Comparison of ENCODE assay signal across 11 mouse cellular contexts in the genomic region with DNA sequence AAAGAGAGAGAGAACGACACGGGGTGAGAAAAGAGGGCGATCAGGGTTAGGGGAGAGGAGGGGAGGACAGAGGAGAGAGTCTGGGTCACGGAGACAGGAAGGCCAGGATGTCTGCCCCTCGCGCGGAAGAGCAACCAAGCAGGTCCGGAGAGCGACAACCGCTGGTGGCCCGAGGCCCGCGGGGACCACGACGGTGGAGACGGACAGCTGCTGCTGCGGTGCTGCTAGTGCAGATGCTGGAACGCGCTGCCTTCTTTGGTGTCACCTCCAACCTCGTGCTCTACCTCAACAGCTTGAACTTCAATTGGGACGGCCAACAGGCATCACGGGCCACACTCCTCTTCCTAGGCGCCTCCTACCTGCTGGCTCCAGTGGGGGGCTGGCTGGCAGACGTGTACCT. TPM values are rescaled to one million over a fixed set of nuclear protein-coding genes. Genes with fewer than 3 reads are reported as not detected.
DNase-seq lines count a peak whose midpoint lies in the region; ATAC-seq and TF ChIP-seq lines count a peak whose summit lies in the region.
"Had no signal": no experiment of that assay in that cellular context is flagged by ENCODE, and none has a peak within 500 bp of the region (broad histone marks: within the 10 kb centered on the region; RNA-seq: fewer than 3 reads in every experiment).

No protein-coding gene starts in this region.

- TF ChIP-seq CTCF in intestine, postnatal 0 days (IDR thresholded peaks at IDR 0.05; ENCODE audit: low read depth) = no peak
- TF ChIP-seq CTCF in bone marrow macrophage, adult 2 months (IDR thresholded peaks at IDR 0.05; ENCODE audit: low read depth, low read length) = no peak

- no peak for ATAC-seq in intestine, embryonic 14.5 days (replicated peaks; ENCODE audit: low FRiP score, low TSS enrichment, low read depth)
- no peak for ATAC-seq in intestine, postnatal 0 days
- no peak for ATAC-seq in liver, embryonic 13.5 days (ENCODE audit: low read depth)

- no peak for TF ChIP-seq POLR2A in bone marrow macrophage, adult 2 months (IDR thresholded peaks at IDR 0.05; ENCODE audit: borderline replicate concordance, low read depth, low read length)

- H3K4me3 ChIP-seq in intestine, embryonic 14.5 days (ENCODE audit: low read depth, low read length) = no peak overlapping the region
- no peak overlapping the region for H3K4me3 ChIP-seq in intestine, postnatal 0 days (ENCODE audit: low read depth, low read length)
- peak overlapping the region; percentile 61 for H3K4me3 ChIP-seq in bone marrow macrophage, adult 2 months (ENCODE audit: insufficient read depth, low read length)
- H3K4me3 ChIP-seq in liver, embryonic 13.5 days (replicated peaks) = peak overlapping the region; percentile 16
- H3K4me3 ChIP-seq: forebrain, embryonic 12.5 days; lung, embryonic 15.5 days had no signal

- H3K36me3 ChIP-seq in intestine, embryonic 14.5 days (ENCODE audit: control insufficient read depth, insufficient read depth, low read length) = no peaks in the 10 kb centered on the region
- H3K36me3 ChIP-seq in intestine, postnatal 0 days (ENCODE audit: control insufficient read depth, insufficient read depth) = no peaks in the 10 kb centered on the region
- no peaks in the 10 kb centered on the region for H3K36me3 ChIP-seq in liver, embryonic 13.5 days
- H3K36me3 ChIP-seq: forebrain, embryonic 12.5 days; lung, embryonic 15.5 days had no signal

- no peaks in the 10 kb centered on the region for H3K4me1 ChIP-seq in intestine, embryonic 14.5 days (replicated peaks; ENCODE audit: control insufficient read depth, insufficient read depth, low read length)
- H3K4me1 ChIP-seq in intestine, postnatal 0 days (replicated peaks; ENCODE audit: control insufficient read depth, insufficient read depth, low read length) = no peaks in the 10 kb centered on the region
- peaks cover 43% of the 10 kb centered on the region for H3K4me1 ChIP-seq in bone marrow macrophage, adult 2 months (ENCODE audit: control insufficient read depth, insufficient read depth, low read length)
- no peaks in the 10 kb centered on the region for H3K4me1 ChIP-seq in liver, embryonic 13.5 days (replicated peaks)
- H3K4me1 ChIP-seq: forebrain, embryonic 12.5 days had no signal

- 0 out of 2 replicates have a peak overlapping the region, but pooled peaks have one; percentile 1 for H3K4me2 ChIP-seq in intestine, embryonic 14.5 days (ENCODE audit: low read length)
- H3K4me2 ChIP-seq in intestine, postnatal 0 days (replicated peaks; ENCODE audit: low read depth) = no peak overlapping the region
- H3K4me2 ChIP-seq in liver, embryonic 13.5 days = peak overlapping the region; percentile 8; the same call in 1 of the 2 replicates
- H3K4me2 ChIP-seq: forebrain, embryonic 12.5 days had no signal

- no peak overlapping the region for H3K27ac ChIP-seq in intestine, embryonic 14.5 days (ENCODE audit: low read depth)
- H3K27ac ChIP-seq in intestine, postnatal 0 days (ENCODE audit: low read depth, low read length) = no peak overlapping the region
- peak overlapping the region; percentile 78 for H3K27ac ChIP-seq in bone marrow macrophage, adult 2 months (ENCODE audit: insufficient read depth, low read depth, low read length)
- H3K27ac ChIP-seq in liver, embryonic 13.5 days = no peak overlapping the region
- H3K27ac ChIP-seq: forebrain, embryonic 12.5 days; lung, embryonic 15.5 days had no signal

- WGBS in intestine, embryonic 14.5 days = 46% methylated on average over 24 of the region's 24 CpGs
- 52% methylated on average over 24 of the region's 24 CpGs for WGBS in intestine, postnatal 0 days
- WGBS in liver, embryonic 13.5 days (ENCODE audit: insufficient replicate concordance) = 35% methylated on average over 24 of the region's 24 CpGs

- H3K9ac ChIP-seq in intestine, embryonic 14.5 days (ENCODE audit: low read length) = no peak overlapping the region
- H3K9ac ChIP-seq in intestine, postnatal 0 days (ENCODE audit: low read depth, low read length) = no peak overlapping the region
- no peak overlapping the region for H3K9ac ChIP-seq in liver, embryonic 13.5 days
- H3K9ac ChIP-seq: forebrain, embryonic 12.5 days; lung, embryonic 15.5 days had no signal

- H3K9me3 ChIP-seq in intestine, embryonic 14.5 days (ENCODE audit: control insufficient read depth, low read length) = no peaks in the 10 kb centered on the region
- no peaks in the 10 kb centered on the region for H3K9me3 ChIP-seq in intestine, postnatal 0 days (ENCODE audit: control insufficient read depth)
- no peaks in the 10 kb centered on the region for H3K9me3 ChIP-seq in liver, embryonic 13.5 days (replicated peaks)
- H3K9me3 ChIP-seq: forebrain, embryonic 12.5 days; lung, embryonic 15.5 days had no signal

- no peaks in the 10 kb centered on the region for H3K27me3 ChIP-seq in intestine, embryonic 14.5 days (replicated peaks; ENCODE audit: control insufficient read depth, insufficient read depth, low read length)
- no peaks in the 10 kb centered on the region; the same call in 1 of the 2 replicates for H3K27me3 ChIP-seq in intestine, postnatal 0 days (replicated peaks; ENCODE audit: control insufficient read depth, insufficient read depth, low read length)
- peaks cover 35% of the 10 kb centered on the region for H3K27me3 ChIP-seq in liver, embryonic 13.5 days
- H3K27me3 ChIP-seq: forebrain, embryonic 12.5 days; lung, embryonic 15.5 days had no signal

- no peak for DNase-seq in intestine, embryonic 14.5 days (ENCODE audit: low spot score)
- peak; percentile 64 to 69 for DNase-seq in B cell, adult 2 months
- no peak for DNase-seq in liver, embryonic 13.5 days
- DNase-seq in cerebellum, postnatal 25 days = no peak
- no peak for DNase-seq in retina, postnatal 1 day
- DNase-seq: cerebellum, adult 9-11 months; thymus, postnatal 36 days had no signal

RNA-seq across cellular contexts. Expression of gene Slc15a3, which starts 3.4 kb away (rescaled TPM):
- polyA plus RNA-seq in intestine, embryonic 14.5 days (2014; fragmentation: Nextera tagmentation; extraction: Ambion mirVana) = 0.39 and 0.53 TPM in 2 replicates
- 0.93 and 0.94 TPM in 2 replicates for polyA plus RNA-seq in intestine, postnatal 0 days (2015; fragmentation: Nextera tagmentation; extraction: Ambion mirVana)
- polyA plus RNA-seq in bone marrow macrophage, adult 2 months (2012; ENCODE audit: insufficient read depth, insufficient read length, missing spikeins) = 93.7 and 94.6 TPM in 2 replicates
- 1.3 and 1.7 TPM in 2 replicates for polyA plus RNA-seq in liver, embryonic 13.5 days (2015; fragmentation: Nextera tagmentation; extraction: Ambion mirVana)

RNA-seq across cellular contexts. Expression of gene Cd6, which starts 13.1 kb away (rescaled TPM):
- 0.11 TPM in 1 of 2 replicates, not detected in the other for polyA plus RNA-seq in intestine, embryonic 14.5 days (2014; fragmentation: Nextera tagmentation; extraction: Ambion mirVana)
- polyA plus RNA-seq in intestine, postnatal 0 days (2015; fragmentation: Nextera tagmentation; extraction: Ambion mirVana) = 0.05 TPM in 1 of 2 replicates, not detected in the other
- not detected in 2 replicates for polyA plus RNA-seq in bone marrow macrophage, adult 2 months (2012; ENCODE audit: insufficient read depth, insufficient read length, missing spikeins)
- 0.03 TPM in 1 of 2 replicates, not detected in the other for polyA plus RNA-seq in liver, embryonic 13.5 days (2015; fragmentation: Nextera tagmentation; extraction: Ambion mirVana)
- polyA plus RNA-seq: forebrain, embryonic 12.5 days had no signal

RNA-seq across cellular contexts. Expression of gene Tmem132a, which starts 26.8 kb away (rescaled TPM):
- 50.6 and 54.6 TPM in 2 replicates for polyA plus RNA-seq in intestine, embryonic 14.5 days (2014; fragmentation: Nextera tagmentation; extraction: Ambion mirVana)
- 7.1 and 7.5 TPM in 2 replicates for polyA plus RNA-seq in intestine, postnatal 0 days (2015; fragmentation: Nextera tagmentation; extraction: Ambion mirVana)
- polyA plus RNA-seq in bone marrow macrophage, adult 2 months (2012; ENCODE audit: insufficient read depth, insufficient read length, missing spikeins) = 2.1 and 3.1 TPM in 2 replicates
- polyA plus RNA-seq in liver, embryonic 13.5 days (2015; fragmentation: Nextera tagmentation; extraction: Ambion mirVana) = 4.0 and 4.4 TPM in 2 replicates

RNA-seq across cellular contexts. Expression of gene Tmem109, which starts 38.9 kb away (rescaled TPM):
- polyA plus RNA-seq in intestine, embryonic 14.5 days (2014; fragmentation: Nextera tagmentation; extraction: Ambion mirVana) = 91.1 and 91.7 TPM in 2 replicates
- 35.8 and 36.2 TPM in 2 replicates for polyA plus RNA-seq in intestine, postnatal 0 days (2015; fragmentation: Nextera tagmentation; extraction: Ambion mirVana)
- polyA plus RNA-seq in bone marrow macrophage, adult 2 months (2012; ENCODE audit: insufficient read depth, insufficient read length, missing spikeins) = 75.4 and 80.6 TPM in 2 replicates
- 21.9 and 23.0 TPM in 2 replicates for polyA plus RNA-seq in liver, embryonic 13.5 days (2015; fragmentation: Nextera tagmentation; extraction: Ambion mirVana)

RNA-seq across cellular contexts. Expression of gene Prpf19, which starts 52.1 kb away (rescaled TPM):
- 45.5 TPM in 2 replicates for polyA plus RNA-seq in intestine, embryonic 14.5 days (2014; fragmentation: Nextera tagmentation; extraction: Ambion mirVana)
- polyA plus RNA-seq in intestine, postnatal 0 days (2015; fragmentation: Nextera tagmentation; extraction: Ambion mirVana) = 20.3 and 24.6 TPM in 2 replicates
- 41.4 and 51.6 TPM in 2 replicates for polyA plus RNA-seq in bone marrow macrophage, adult 2 months (2012; ENCODE audit: insufficient read depth, insufficient read length, missing spikeins)
- 18.9 and 19.7 TPM in 2 replicates for polyA plus RNA-seq in liver, embryonic 13.5 days (2015; fragmentation: Nextera tagmentation; extraction: Ambion mirVana)

Comparison
In these comparisons a context has a peak if more than half of its experiments do, and no peak if none do; other contexts are left out.
1. DNase-seq: peak in B cell, adult 2 months (2 of 2); none in intestine, embryonic 14.5 days (single experiment), liver, embryonic 13.5 days (single experiment), cerebellum, postnatal 25 days (0 of 2) and retina, postnatal 1 day (single experiment).
2. H3K4me3 ChIP-seq: peak in bone marrow macrophage, adult 2 months (single experiment) and liver, embryonic 13.5 days (single experiment); none in intestine, embryonic 14.5 days (single experiment) and intestine, postnatal 0 days (single experiment).
3. RNA of gene Slc15a3, which starts 3.4 kb away (polyA plus RNA-seq): 93.7 to 94.6 TPM in bone marrow macrophage, adult 2 months; 1.3 to 1.7 TPM in liver, embryonic 13.5 days, 0.93 to 0.94 TPM in intestine, postnatal 0 days and 0.39 to 0.53 TPM in intestine, embryonic 14.5 days; every median in the first group is over 10 times any median in the second.